23 mouse cellular contexts compared by ENCODE assay signal in genomic region chr9:103038705-103039104, GRCm38 (mm10). TPM values are rescaled to one million over a fixed set of nuclear protein-coding genes. Genes with fewer than 3 reads are reported as not detected.
DNase-seq lines count a peak whose midpoint lies in the region; ATAC-seq and TF ChIP-seq lines count a peak whose summit lies in the region.
"Had no signal": no experiment of that assay in that cellular context is flagged by ENCODE, and none has a peak within 500 bp of the region (broad histone marks: within the 10 kb centered on the region; RNA-seq: fewer than 3 reads in every experiment).

No protein-coding gene starts in this region.

- no peak for TF ChIP-seq EP300 in lung, postnatal 0 days (IDR thresholded peaks at IDR 0.05)

- TF ChIP-seq CTCF in lung, postnatal 0 days (IDR thresholded peaks at IDR 0.05), result no peak

- H3K4me3 ChIP-seq in lung, postnatal 0 days (ENCODE audit: low read depth, low read length), result no peak overlapping the region
- H3K4me3 ChIP-seq in intestine, embryonic 16.5 days (ENCODE audit: low read length), result no peak overlapping the region
- H3K4me3 ChIP-seq: embryonic facial prominence, embryonic 10.5 days; embryonic facial prominence, embryonic 12.5 days; forebrain, embryonic 13.5 days; forebrain, embryonic 15.5 days had no signal

- no peak for DNase-seq in lung, postnatal 0 days (ENCODE audit: low spot score)
- DNase-seq in lung, postnatal 4 days, result no peak
- no peak for DNase-seq in frontal cortex, adult 2 months (ENCODE audit: extremely low spot score in 1 of 2, low spot score in 1 of 2)
- no peak for DNase-seq in layer of hippocampus, adult 9-11 months
- DNase-seq: adrenal gland, adult 8-10 months; adrenal gland, postnatal 14 days; adrenal gland, postnatal 36 days; B cell, adult 2 months; cerebellum, adult 11-12 months; cerebellum, adult 2 months; cerebellum, adult 9-10 months; cerebellum, postnatal 10 days; cerebellum, postnatal 25 days; forebrain, postnatal 0 days had no signal

- no peaks in the 10 kb centered on the region for H3K36me3 ChIP-seq in lung, postnatal 0 days (ENCODE audit: insufficient read depth, low read length)
- H3K36me3 ChIP-seq in intestine, embryonic 16.5 days (ENCODE audit: control insufficient read depth, insufficient read depth, low read length), result no peaks in the 10 kb centered on the region
- H3K36me3 ChIP-seq: embryonic facial prominence, embryonic 10.5 days; embryonic facial prominence, embryonic 12.5 days; forebrain, embryonic 15.5 days; G1E had no signal

- no peak for ATAC-seq in lung, postnatal 0 days
- peak; percentile 76 for ATAC-seq in intestine, embryonic 16.5 days
- ATAC-seq: activated CD4-positive, CD25-positive, alpha-beta regulatory T cell, adult 4 months; CD4-positive, CD25-positive, alpha-beta regulatory T cell, adult 4 months; forebrain, embryonic 13.5 days; forebrain, embryonic 15.5 days; forebrain, postnatal 0 days; Patski had no signal

- no peak overlapping the region for H3K4me2 ChIP-seq in lung, postnatal 0 days (replicated peaks; ENCODE audit: low read depth, low read length)
- H3K4me2 ChIP-seq in intestine, embryonic 16.5 days (ENCODE audit: low read depth, low read length), result no peak overlapping the region
- H3K4me2 ChIP-seq: embryonic facial prominence, embryonic 12.5 days; forebrain, embryonic 13.5 days; forebrain, embryonic 15.5 days had no signal

- no peaks in the 10 kb centered on the region for H3K27me3 ChIP-seq in lung, postnatal 0 days (replicated peaks; ENCODE audit: insufficient read depth, low read length)
- no peaks in the 10 kb centered on the region for H3K27me3 ChIP-seq in intestine, embryonic 16.5 days (replicated peaks; ENCODE audit: control insufficient read depth, insufficient read depth, low read length)
- H3K27me3 ChIP-seq: embryonic facial prominence, embryonic 12.5 days; forebrain, embryonic 13.5 days; forebrain, embryonic 15.5 days; Patski had no signal

- H3K4me1 ChIP-seq in lung, postnatal 0 days (ENCODE audit: insufficient read depth, low read depth, low read length), result peaks cover 5% of the 10 kb centered on the region; the same call in 1 of the 2 replicates
- H3K4me1 ChIP-seq in intestine, embryonic 16.5 days (ENCODE audit: control insufficient read depth, insufficient read depth, low read length), result no peaks in the 10 kb centered on the region; the same call in 1 of the 2 replicates
- H3K4me1 ChIP-seq: embryonic facial prominence, embryonic 10.5 days; embryonic facial prominence, embryonic 12.5 days; forebrain, embryonic 13.5 days; forebrain, embryonic 15.5 days had no signal

- WGBS in lung, postnatal 0 days, result 74% methylated on average over 7 of the region's 7 CpGs
- 62% methylated on average over 7 of the region's 7 CpGs for WGBS in intestine, embryonic 16.5 days

- H3K9me3 ChIP-seq in lung, postnatal 0 days (ENCODE audit: low read length), result no peaks in the 10 kb centered on the region
- H3K9me3 ChIP-seq in intestine, embryonic 16.5 days (ENCODE audit: control insufficient read depth, low read length), result no peaks in the 10 kb centered on the region
- H3K9me3 ChIP-seq: embryonic facial prominence, embryonic 10.5 days; embryonic facial prominence, embryonic 12.5 days; forebrain, embryonic 13.5 days; forebrain, embryonic 15.5 days had no signal

- H3K9ac ChIP-seq in lung, postnatal 0 days (replicated peaks; ENCODE audit: low read depth), result no peak overlapping the region
- no peak overlapping the region for H3K9ac ChIP-seq in intestine, embryonic 16.5 days (ENCODE audit: low read depth, low read length)
- H3K9ac ChIP-seq: embryonic facial prominence, embryonic 12.5 days; forebrain, embryonic 13.5 days; forebrain, embryonic 15.5 days; forebrain, postnatal 0 days had no signal

- H3K27ac ChIP-seq in lung, postnatal 0 days (ENCODE audit: low read length), result peak overlapping the region; percentile 26; the same call in 1 of the 2 replicates
- no peak overlapping the region for H3K27ac ChIP-seq in intestine, embryonic 16.5 days (ENCODE audit: low read length)
- H3K27ac ChIP-seq: embryonic facial prominence, embryonic 10.5 days; embryonic facial prominence, embryonic 12.5 days; forebrain, embryonic 13.5 days; forebrain, embryonic 15.5 days had no signal

RNA-seq across cellular contexts. Expression of gene Slco2a1, which starts 50.2 kb away (rescaled TPM):
- polyA plus RNA-seq in lung, postnatal 0 days (2015; fragmentation: Nextera tagmentation; extraction: Ambion mirVana), result 68.9 and 70.0 TPM in 2 replicates
- polyA plus RNA-seq in intestine, embryonic 16.5 days (2015; fragmentation: Nextera tagmentation; extraction: Ambion mirVana), result 15.2 and 18.8 TPM in 2 replicates
- polyA plus RNA-seq in frontal cortex, adult 2 months (2012; rRNA removed), result 0.52 and 0.76 TPM in 2 replicates
